10 mouse cellular contexts compared by ENCODE assay signal in the genomic region with DNA sequence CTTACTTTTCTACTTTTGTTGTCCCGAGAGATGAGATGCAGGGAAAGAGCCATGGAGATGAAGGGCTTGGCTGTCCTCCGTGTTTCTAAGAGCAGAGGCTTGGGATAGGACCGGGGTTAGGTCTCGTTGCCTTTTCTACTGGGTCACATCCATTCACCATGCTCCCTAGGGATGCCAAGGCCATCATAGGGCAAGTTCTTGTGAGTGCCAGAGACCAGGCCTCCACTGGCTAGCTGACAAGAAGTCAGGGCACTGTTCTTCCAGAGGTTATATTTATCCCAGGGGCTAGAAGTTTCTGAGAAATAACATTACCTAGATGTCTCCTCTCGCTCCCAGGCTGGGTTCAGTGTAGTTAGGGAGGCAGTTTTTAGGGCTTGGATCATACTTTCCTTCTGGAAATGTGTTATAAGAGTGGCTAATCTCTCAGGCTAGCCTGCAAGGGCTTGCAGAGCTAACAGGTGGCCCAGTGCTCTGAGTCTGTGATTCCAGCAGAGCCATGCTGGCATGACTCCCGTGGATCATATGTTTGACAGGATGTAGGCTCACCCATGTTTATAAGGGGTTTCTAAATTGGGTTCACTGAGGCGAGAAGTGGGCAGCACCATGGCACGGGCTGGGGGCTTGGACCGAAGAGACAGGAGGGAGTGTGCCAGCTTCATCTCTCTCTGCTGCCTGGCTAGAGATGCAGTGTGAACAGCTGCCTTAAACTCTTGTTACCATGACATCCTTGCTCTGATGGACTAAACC.
DNase-seq lines count a peak whose midpoint lies in the region; ATAC-seq lines count a peak whose summit lies in the region.
"Had no signal": no experiment of that assay in that cellular context is flagged by ENCODE, and none has a peak within 500 bp of the region (broad histone marks: within the 10 kb centered on the region; RNA-seq: fewer than 3 reads in every experiment).

No protein-coding gene starts in this region.

- H3K27ac ChIP-seq in heart, embryonic 12.5 days (ENCODE audit: poor library complexity, severe bottlenecking): peak overlapping the region; percentile 8; the same call in 1 of the 2 replicates
- H3K27ac ChIP-seq: limb, embryonic 15.5 days had no signal

- no peaks in the 10 kb centered on the region for H3K9me3 ChIP-seq in heart, embryonic 12.5 days (replicated peaks)
- H3K9me3 ChIP-seq: limb, embryonic 15.5 days had no signal

- H3K4me3 ChIP-seq in heart, embryonic 12.5 days: no peak overlapping the region
- H3K4me3 ChIP-seq: limb, embryonic 15.5 days had no signal

- no peak for ATAC-seq in heart, embryonic 12.5 days (ENCODE audit: insufficient number of reproducible peaks, low FRiP score)
- ATAC-seq in megakaryocyte-erythroid progenitor cell, adult 5-6 weeks (replicated peaks; ENCODE audit: low FRiP score, low TSS enrichment, poor library complexity, severe bottlenecking): no peak

- H3K36me3 ChIP-seq in heart, embryonic 12.5 days: no peaks in the 10 kb centered on the region
- H3K36me3 ChIP-seq: limb, embryonic 15.5 days had no signal

- peaks cover 35% of the 10 kb centered on the region for H3K4me1 ChIP-seq in heart, embryonic 12.5 days (replicated peaks)
- H3K4me1 ChIP-seq: limb, embryonic 15.5 days had no signal

- peak; percentile 92 for DNase-seq in heart, adult 11 months
- DNase-seq in heart, postnatal 25 days (ENCODE audit: low spot score): no peak
- DNase-seq in cerebellum, adult 9-11 months: peak; percentile 63
- DNase-seq in left cerebral cortex, postnatal 4 days: peak; percentile 90
- DNase-seq in embryo, embryonic 9.5 days (ENCODE audit: extremely low spot score): no peak
- DNase-seq in lung, postnatal 14 days: no peak
- DNase-seq: spleen, adult 18-20 months had no signal

- intact Hi-C loops in heart, postnatal 25 days (cut with DNase I): no loop called here
- intact Hi-C loops in left cerebral cortex, postnatal 4 days (cut with DNase I): no loop called here

- H3K9ac ChIP-seq in heart, embryonic 12.5 days: no peak overlapping the region
- H3K9ac ChIP-seq: limb, embryonic 15.5 days had no signal

- H3K4me2 ChIP-seq in heart, embryonic 12.5 days: no peak overlapping the region
- H3K4me2 ChIP-seq: limb, embryonic 15.5 days had no signal

- H3K27me3 ChIP-seq in heart, embryonic 12.5 days (replicated peaks): no peaks in the 10 kb centered on the region
- H3K27me3 ChIP-seq: limb, embryonic 15.5 days had no signal

- WGBS in heart, embryonic 12.5 days: 80% methylated on average over 9 of the region's 9 CpGs

Comparison
In these comparisons a context has a peak if more than half of its experiments do, and no peak if none do; other contexts are left out.
1. DNase-seq: peak in heart, adult 11 months (single experiment), cerebellum, adult 9-11 months (single experiment) and left cerebral cortex, postnatal 4 days (single experiment); none in heart, postnatal 25 days (single experiment), embryo, embryonic 9.5 days (single experiment) and lung, postnatal 14 days (single experiment).